Mouse (Mus musculus): ENCODE measurements around the gene Gucy2c. TPM values are rescaled to one million over a fixed set of nuclear protein-coding genes. Genes with fewer than 3 reads are reported as not detected.
A peak's percentile ranks its signal among the peaks of the same experiment; 100 is the strongest.

Gucy2c gene
- polyA plus RNA-seq, 3 experiments from 2014 or later = not detected

DNA sequence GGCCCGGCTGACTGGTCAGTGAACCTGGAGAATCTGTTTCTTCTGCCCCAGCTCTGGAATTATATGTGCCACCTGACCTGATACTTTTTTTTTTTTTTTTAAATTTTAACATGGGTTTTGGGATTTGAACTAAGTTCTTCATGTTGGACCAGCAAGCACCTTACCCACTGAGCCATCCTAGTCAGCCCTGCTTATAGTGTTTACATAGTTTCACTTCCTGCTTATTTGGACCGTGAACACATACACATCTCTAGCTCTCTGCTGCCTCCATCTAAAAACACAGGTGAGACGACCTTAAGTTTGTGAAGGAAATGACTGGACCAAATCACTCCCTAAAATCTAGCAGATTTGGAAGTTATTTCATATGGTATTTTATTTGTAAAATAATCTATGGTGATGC lies 58.4 kb downstream of the Gucy2c start:
- no peak for ATAC-seq

DNA sequence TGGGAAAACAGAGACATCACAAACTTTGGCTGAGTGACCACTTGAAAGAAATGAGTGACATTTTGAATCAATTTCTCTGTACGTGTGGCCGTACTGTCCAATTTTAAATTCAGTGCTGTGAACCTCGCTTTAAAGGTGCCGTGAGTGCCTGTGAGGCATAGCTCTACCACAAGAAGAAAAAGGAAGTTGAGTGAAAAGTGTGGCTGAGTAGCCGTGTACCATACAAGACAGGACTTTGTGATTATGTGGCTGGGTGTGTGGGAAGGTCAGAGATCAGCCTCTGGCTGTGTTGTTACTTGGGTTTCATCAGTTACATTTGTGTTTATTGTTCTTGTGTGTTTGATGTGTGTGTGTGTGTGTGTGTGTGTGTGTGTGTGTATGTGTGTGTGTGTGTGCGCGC lies 59.0 kb downstream of the Gucy2c start:
- ATAC-seq = no peak

DNA sequence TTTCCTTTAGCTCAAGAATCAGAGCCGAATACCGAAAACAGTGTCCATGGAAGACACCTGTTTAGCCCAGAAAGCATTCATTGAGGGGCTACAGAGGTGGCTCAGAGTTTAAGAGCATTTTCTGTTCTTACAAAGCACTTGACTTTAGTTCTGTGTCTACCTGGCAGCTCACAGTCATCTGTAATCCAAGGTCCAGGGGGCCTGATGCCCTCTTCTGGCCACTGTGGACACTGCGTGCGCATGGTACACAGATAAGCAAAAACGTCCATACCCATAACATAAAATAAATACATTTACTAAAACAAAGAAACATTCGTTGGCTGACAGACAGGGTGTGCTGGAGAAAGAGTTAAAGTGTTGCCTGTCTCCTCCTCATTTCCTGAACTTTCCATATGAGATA lies 59.6 kb downstream of the Gucy2c start:
- no peak for ATAC-seq

DNA sequence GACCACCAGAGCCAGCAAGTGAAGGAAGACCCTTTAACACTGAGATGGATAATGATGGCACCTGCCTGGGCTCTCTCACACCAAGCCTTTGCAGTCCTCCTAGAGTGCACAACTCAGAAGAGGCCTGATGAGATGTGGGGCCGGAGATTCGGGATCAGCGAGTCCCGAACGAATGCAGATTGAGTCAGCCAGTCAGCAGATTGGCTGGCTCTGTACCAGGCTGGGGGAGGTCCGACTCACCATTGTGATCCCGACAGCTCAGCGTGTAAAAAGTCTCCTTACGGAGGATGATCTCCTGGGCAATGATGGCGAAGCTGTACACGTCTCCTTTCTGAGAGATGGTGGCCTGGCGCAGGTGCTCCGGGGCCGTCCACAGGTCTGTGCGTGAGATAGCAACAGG lies 61.1 kb downstream of the Gucy2c start:
- ATAC-seq = no peak

DNA sequence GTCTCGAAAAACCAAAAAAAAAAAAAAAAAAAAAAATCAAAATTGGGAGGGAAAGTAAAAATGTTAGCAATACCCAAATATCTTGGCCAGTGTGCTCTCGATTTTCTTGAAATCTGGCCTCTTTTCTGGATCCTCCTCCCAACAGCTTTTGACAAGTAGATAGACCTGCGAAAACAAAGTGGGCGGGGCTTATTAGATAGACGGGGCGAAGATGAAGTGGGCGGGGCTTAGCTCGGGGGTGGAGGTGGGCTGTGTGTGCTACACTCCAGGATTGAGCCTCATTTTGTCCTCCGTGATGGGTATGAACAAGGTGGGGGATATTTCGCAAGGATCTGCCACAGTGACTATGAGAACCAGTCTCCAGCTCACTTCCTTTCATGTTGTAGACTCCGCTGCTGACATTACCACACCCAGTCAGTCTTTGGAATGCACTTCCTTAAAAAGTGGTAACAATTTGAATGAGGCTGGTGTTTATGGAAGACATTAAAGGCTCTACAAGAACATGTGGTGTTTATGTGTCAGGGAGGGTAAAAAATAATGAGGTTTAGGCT lies 65.6 kb downstream of the Gucy2c start:
- no peak for ATAC-seq

DNA sequence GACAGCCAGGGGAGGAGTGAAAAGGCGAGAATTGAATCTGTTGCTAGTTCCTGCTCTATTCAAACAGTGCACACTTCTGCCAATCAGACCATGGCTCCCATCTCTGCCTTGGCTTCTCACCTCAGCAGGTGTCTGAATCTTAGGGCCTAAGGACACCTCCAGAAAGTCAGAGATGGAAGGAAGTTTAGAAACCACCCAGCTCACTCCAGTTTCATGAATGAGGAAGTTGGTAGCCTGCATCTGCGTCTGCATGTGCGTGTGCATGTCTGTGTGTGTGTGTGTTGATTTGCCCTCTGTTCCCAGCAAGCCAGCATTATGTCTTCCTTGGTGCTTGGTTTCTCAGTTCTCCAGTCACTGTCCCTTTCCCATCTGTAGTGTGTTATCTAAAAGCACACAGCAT lies 67.5 kb downstream of the Gucy2c start:
- ATAC-seq = no peak

DNA sequence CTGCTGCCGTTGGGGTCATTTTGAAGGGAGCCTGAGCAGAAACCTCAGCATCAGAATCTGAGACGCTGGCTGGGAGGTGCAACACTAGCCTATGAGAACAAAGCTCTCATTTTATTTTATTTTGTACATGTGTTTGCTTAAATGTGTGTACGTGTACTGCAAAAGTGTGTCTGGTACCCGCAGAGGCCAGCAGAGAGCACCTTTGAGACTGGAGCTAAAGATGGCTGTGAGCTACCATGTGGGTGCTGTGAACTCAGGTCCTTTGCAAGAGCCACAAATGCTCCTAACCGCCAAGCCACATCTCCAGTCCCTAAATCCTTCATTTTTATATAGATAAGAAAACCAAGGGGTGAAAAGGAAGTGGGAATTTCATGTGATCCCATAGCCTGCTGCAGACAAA lies 71.2 kb downstream of the Gucy2c start:
- ATAC-seq = no peak

DNA sequence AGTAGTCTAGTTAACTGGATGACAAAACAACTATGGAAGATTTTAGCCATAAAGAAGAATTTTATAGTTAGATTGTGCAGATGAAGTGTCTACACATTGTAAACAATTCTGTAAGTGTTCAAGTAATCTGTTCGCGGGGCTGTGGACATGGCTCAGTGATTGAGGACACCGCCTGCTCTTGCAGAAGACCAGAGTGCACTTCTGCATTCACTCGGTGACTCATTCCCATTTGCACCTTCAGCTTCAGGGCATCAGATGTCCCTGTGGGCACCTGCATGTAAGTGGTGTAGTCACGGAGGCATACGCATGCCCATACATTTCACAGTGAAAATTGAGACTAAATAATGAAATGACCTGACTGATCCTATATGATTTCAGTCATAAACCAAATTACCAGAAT lies 73.0 kb downstream of the Gucy2c start:
- no peak for ATAC-seq

DNA sequence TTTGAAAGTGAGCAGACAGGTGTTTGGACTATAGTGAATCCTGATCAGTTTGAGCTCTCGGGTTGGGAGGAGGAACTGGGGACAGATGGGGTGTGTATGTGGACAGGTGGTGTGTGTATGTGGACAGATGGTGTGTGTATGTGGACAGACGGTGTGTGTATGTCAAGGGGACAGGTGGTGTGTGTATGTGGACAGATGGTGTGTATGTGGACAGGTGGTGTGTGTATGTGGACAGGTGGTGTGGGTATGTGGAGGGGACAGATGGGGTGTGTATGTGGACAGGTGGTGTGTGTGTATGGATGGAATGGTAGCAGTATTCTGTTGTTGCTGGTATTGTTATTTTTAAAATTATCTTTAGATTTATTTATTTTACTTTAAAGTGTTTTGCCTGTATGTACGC lies 79.7 kb downstream of the Gucy2c start:
- no peak for ATAC-seq

DNA sequence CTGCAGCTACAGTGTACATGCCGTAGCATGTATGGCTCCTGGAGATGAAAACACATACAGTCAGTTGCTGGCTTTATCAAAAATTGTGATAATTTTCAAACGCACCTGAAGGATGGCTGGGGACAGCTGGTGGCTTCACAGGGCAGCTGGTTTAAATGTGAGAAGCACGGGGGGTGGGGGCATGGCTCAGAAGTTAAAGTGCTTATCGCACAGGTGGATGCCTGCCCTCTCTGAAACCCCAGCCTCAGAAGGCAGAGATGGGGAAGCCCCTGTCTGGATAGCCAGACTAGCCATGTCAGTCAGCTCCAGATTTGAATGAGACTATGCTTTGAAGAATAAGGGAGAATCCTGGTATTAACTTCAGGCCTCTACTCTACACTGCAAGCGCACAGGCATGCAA lies 80.4 kb downstream of the Gucy2c start:
- ATAC-seq = no peak

DNA sequence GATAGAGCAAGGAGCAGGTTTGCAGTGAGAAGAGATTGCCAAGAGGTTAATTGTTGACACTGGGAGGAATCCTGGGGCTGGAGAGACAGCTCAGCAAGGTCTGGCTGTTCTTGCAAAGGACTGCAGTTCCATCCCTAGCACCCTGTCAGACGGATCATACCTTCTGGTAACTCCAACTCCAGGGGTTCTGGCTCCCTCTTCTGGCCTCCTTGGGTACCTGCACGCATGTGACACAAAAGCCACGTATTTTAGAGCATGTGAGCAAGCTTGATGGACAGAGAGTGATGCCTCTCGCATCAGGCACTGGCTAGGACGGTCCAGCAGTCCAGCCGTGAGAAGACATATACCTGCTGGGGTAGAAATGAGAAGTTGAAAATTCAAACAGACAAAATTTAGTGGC lies 90.3 kb downstream of the Gucy2c start:
- no peak for ATAC-seq

DNA sequence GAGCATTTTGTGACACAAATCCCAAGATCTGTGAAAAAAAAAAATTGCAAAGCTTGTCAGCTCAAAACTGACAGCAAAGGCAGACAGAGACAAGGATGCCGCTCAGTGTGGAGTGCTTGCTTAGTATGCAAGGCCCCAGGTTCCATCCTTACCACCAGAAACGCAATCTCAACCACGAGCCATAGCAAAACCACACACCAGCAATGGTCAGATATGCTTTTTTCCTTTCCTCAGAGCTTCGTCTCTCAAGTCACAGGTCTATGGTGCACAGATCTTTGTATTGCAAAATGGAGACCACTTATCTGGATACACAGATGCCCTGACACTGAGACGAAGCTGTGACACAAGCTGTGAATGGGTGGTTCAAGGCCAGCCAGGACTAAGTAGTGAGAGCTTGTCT lies 91.0 kb downstream of the Gucy2c start:
- ATAC-seq = no peak

DNA sequence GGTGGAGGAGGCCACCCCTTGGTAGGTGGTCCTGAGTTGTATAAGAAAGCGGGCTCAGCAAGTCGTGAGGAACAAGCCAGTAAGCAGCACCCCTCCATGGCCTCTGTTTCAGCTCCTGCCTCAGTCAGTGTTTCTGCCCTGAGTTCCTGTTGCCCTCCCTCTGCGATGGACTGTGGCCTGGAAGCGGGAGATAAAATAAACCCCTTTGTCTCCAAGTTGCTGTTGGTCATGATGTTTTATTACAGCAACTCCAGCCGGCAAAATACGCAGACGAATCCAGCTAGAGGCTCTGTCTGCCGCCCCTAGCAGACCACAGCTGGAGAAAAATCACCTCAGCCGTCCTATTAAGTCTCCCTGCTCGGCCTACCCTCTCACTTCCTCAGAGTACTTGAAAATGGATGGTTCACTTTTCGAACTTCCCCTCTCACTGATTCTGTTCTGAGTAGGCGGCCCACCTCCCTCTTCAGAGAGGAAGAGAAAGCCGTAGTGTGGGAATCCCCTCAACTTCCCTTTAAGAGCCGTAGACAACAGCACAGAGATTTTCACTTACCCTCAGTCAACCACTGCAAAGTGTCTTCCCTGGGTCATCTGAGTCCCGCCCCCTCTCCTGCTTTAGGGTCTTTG lies 91.7 kb downstream of the Gucy2c start:
- ATAC-seq = peak; percentile 96

DNA sequence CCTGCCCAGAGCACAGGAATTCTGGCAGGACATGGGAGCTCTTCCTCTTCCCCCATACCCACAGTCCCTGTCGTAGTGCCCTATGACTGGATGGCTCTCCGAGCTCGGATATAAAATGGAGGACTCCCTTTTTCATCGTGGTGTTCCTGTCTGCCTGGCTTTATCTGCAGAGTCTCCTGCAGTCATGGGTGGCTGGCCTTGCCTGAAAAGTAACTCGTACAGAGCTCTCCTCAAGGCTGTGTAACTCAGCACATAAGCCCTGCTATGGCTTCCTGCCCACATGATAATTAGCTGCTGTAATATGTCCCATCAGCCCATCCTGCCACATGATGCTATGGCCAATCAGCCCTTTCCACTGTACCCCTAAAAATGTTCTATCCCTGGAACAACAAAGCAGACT lies 96.1 kb downstream of the Gucy2c start:
- no peak for ATAC-seq

DNA sequence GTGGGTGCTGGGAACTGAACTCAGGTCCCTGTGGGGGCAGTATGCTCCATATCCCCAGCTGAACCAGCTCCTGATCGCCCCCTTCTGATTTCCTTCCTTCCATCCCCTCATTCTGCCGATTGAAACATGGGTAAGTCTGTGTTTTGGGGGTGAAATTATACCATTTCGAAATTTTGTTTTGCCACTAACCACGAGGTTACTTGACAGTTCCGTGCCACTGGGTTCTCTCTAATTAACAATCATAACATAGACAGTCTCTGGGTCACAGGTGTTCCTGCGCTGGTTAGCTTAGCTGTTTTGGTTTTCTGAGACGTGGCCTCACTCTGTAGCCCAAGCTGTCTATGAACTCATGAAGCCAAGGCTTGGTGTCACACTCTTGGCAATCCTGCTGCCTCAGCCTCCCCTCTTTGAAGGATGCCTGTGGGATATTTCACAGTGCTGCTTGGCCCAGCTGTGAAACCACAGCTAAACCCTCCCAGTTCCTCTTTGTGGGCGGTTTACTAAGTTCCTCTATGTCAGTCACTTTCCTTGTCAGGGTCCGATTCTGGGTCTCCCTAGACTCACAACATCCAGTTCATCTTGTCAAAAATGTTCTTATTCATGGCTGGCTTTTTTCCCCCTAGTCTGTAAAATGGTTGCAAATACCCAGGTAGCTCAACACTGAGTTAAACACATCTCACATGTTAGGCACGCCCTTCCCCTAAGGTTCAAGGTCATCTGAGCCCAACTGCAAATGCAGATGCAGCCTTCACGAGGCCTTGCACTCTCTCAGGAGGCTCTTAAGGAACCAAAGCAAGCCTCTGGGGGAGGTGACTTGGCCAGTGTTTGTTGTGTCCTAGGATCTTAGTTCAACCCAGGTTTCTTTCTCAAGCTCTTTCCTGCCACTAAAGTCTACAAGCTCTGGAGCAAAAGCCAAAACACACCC lies 97.9 kb downstream of the Gucy2c start:
- ATAC-seq = no peak

DNA sequence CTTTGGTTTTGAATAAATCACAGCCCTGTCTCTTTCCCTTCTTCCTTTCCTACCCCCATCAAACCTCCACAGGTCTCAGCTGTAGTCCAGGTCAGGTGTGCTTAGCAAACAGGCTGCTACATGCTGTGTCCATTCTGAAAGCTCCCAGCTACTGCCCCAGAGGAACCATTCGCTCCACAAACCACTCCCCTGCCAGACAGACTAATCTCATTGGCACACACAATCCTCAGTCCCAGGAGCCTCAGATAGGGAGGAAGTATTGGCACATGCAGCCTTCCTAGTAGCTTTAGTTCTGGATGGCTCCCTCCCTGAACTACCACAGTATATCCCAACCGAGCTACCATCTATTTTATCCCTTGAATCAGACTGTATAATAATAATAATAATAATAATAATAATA lies 102.2 kb downstream of the Gucy2c start:
- no peak for ATAC-seq

DNA sequence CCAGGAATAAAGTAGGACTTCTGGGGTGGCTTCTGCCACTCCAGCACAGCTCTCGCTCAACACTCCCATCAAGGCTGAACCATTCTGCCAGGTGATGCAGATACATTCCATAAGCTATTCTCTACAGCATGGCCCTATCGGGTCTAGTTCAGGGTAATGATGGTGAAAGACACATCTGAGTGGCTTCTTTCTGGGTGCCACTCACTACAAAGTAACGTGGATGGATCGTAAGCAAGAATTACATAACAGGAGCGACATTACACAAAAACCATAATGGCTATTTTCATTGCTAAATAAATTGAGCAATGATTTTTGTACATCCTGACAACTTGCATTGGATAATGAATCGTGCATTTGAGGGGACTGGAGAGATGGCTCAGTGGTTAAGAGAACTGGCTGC lies 106.6 kb downstream of the Gucy2c start:
- no peak for ATAC-seq

DNA sequence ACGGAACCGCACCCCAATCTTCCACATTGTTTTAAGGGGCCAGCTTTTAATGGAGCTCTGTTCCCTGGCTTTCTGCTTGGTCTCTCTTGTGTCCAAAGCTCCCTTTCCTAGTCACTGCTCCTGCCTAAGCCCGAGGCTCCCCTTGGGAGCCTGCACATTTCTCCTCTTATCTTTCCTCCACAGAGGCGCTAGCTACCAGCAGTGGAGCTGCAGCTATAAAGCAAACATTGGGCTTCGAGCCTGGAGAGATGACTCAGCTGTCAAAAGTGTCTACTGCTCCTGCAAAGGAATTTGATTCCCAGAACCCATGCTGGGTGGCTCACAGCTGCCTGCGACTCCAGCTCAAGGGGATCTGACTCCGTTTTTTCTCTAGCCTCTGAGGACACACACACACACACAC lies 109.1 kb downstream of the Gucy2c start:
- no peak for ATAC-seq

DNA sequence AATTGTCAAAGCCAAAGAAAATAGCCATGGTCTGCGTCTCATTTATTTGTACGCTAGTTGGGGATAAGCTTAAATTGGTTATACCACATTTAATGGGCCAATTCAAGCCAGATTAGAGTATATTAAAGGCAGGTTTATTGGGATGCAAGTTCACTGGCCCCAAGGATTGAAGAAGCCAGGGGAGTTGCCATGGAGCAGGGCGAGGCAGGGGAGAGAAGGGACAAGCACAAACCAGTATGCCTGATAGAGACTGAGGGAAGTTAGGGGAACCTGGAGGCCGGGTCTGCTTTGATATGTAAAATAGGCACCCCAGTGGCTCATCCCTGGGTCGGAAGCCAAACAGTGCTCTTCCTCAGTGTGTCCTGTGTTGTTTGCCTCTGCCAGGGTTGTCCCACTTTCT lies 112.3 kb downstream of the Gucy2c start:
- no peak for ATAC-seq

DNA sequence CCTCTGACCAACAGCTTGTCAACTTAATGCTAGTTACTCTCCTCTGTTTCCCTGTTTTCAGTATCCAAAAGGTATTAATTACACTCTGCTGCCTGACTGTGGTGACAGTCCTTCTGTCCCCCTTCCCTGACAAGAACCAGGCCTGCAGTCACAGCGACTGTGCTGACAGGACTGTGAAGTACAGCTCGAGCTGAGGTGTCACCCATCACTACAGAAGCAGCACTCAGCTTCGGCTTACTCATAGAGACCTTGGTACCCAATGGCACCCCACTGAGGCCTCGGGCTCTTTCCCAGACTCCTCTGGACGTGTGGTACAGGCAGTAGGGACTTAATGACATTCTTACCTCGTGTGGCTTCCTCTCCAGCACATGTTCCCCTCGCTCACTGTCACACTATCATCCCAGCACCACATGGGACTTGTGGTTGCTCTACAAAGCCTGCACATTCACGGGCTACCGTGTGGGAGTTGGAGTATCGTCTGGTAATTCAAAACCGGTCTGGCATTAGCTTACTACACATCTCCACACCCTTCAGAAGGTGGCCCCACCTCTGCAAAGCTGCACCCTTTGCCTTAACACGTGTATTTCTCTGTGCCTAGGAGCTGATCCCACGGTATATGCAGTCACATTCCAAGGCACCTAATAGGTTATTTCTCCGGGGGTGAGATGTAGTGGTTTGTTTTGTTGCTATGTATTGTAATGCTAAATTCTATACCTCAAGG lies 113.1 kb downstream of the Gucy2c start:
- no peak for ATAC-seq

DNA sequence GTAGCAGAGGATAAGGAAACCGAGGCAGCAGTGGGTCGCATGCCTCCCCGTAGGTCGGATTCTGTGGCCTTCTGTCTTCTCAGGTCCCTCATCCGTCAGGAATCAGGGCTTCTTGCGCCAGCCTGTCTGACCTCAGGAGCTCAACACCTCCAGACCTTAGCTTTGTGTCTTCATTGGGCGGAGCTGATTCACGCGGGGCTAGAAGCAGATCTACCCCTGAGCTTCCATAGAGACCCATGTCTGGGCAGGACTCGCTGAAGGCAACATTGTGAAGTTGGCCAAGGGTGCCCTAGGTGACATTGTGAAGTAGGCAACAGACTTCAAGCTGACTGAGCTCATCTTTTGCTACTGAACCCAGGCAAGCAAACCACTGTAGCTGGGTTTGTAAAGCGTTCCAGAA lies 119.5 kb downstream of the Gucy2c start:
- no peak for ATAC-seq

DNA sequence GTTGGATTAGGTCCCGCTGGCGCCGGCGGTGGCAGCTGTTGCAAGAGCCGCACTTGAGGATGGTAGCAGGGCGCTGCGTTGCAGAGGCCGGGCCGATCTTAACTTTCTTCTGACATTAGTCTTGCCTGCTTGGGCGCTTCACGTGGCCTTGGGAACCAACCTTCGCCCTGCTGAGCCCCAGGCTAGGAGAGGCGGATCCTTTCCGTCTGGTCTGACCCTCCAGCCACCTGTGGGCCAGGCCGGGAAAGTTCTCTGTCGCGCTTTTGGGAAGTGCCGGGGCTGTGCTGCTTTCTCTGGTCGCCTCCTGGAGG lies 119.9 kb downstream of the Gucy2c start, which contains the start of gene Plbd1:
Plbd1 (minus strand) TSS at position 223 of the 311 bp plus-strand sequence.
- no peak for ATAC-seq

Measured in inflammation-experienced regulatory T-cells, adult 6 months (primary cell).